Mouse (Mus musculus) urinary bladder, adult 2 months (tissue): Measurements from ENCODE around the gene Blm. TPM values are rescaled to one million over a fixed set of nuclear protein-coding genes. Genes with fewer than 3 reads are reported as not detected.

Experiments
- DNase-seq: peaks from one replicate; pipeline ENCODE4 v3.0.0; 2022; ENCODE audit warnings: low spot score
- polyA plus RNA-seq: library from polyadenylated mRNA; depleted of rRNA; stranded (reverse); fragments of >200 nt; gene quantifications from 2 replicates; pipeline ENCODE4 v1.2.3, GENCODE M21; 2012; rRNA removed

Blm gene
- 2.3 and 2.7 TPM in 2 replicates for polyA plus RNA-seq

GRCm38 (mm10) chr7:80535009-80535744 lies at the start of gene Blm:
Gene Blm, minus strand, starts transcription at chr7:80535119.
- DNase-seq, result peak; percentile 79

GRCm38 (mm10) chr7:80583981-80584380 lies 49.1 kb upstream of the Blm start:
- DNase-seq, result no peak

- no peak for DNase-seq
Measured at GRCm38 (mm10) chr7:80582821-80583451, 48.0 kb upstream of the Blm start.

GRCm38 (mm10) chr7:80580368-80580767 lies 45.4 kb upstream of the Blm start:
- no peak for DNase-seq

GRCm38 (mm10) chr7:80577417-80577980 lies 42.6 kb upstream of the Blm start:
- DNase-seq, result no peak

GRCm38 (mm10) chr7:80576626-80577025 lies 41.7 kb upstream of the Blm start:
- no peak for DNase-seq

- no peak for DNase-seq
Measured at GRCm38 (mm10) chr7:80575750-80576149, 40.8 kb upstream of the Blm start.

- no peak for DNase-seq
Measured at GRCm38 (mm10) chr7:80573076-80573475, 38.2 kb upstream of the Blm start.

- no peak for DNase-seq
Measured at GRCm38 (mm10) chr7:80567982-80568381, 33.1 kb upstream of the Blm start.

GRCm38 (mm10) chr7:80561931-80562330 lies 27.0 kb upstream of the Blm start:
- no peak for DNase-seq

GRCm38 (mm10) chr7:80561271-80561670 lies 26.4 kb upstream of the Blm start:
- no peak for DNase-seq

- DNase-seq, result no peak
Measured at GRCm38 (mm10) chr7:80558572-80558971, 23.7 kb upstream of the Blm start.

- DNase-seq, result no peak
Measured at GRCm38 (mm10) chr7:80558101-80558500, 23.2 kb upstream of the Blm start.

GRCm38 (mm10) chr7:80557161-80557560 lies 22.2 kb upstream of the Blm start:
- DNase-seq, result no peak

- DNase-seq, result no peak
Measured at GRCm38 (mm10) chr7:80556166-80556565, 21.2 kb upstream of the Blm start.

GRCm38 (mm10) chr7:80555146-80555545 lies 20.2 kb upstream of the Blm start:
- DNase-seq, result no peak

- DNase-seq, result no peak
Measured at GRCm38 (mm10) chr7:80554180-80555021, 19.5 kb upstream of the Blm start.

GRCm38 (mm10) chr7:80548513-80549260 lies 13.8 kb upstream of the Blm start:
- no peak for DNase-seq

GRCm38 (mm10) chr7:80542139-80542831 lies 7.4 kb upstream of the Blm start:
- no peak for DNase-seq

GRCm38 (mm10) chr7:80539581-80539980 lies 4.7 kb upstream of the Blm start:
- DNase-seq, result no peak
